Mouse (Mus musculus): Measurements from ENCODE around the gene Utp6.
"Not testable (repeated sequence)": the region's sequence is repeated elsewhere in the genome, so short reads cannot be mapped to it uniquely, and the experiment has no call there.

Utp6 gene

GRCm38 (mm10) chr11:79962125-79962876 lies at the start of gene Utp6:
Gene Utp6, minus strand, starts transcription at chr11:79962390.
- peak; percentile 97 for DNase-seq

- no peak for DNase-seq
Observed at GRCm38 (mm10) chr11:79994271-79994988, 32.2 kb upstream of the Utp6 start.

GRCm38 (mm10) chr11:79993356-79994270 lies 31.4 kb upstream of the Utp6 start:
- no peak for DNase-seq

GRCm38 (mm10) chr11:79992592-79993355 lies 30.6 kb upstream of the Utp6 start, which contains the start of gene Suz12:
Gene Suz12, plus strand, starts transcription at chr11:79993106.
- peak; percentile 96 for DNase-seq

- no peak for DNase-seq
Observed at GRCm38 (mm10) chr11:79992035-79992591, 29.9 kb upstream of the Utp6 start.

GRCm38 (mm10) chr11:79991600-79991999 lies 29.4 kb upstream of the Utp6 start:
- DNase-seq = peak; percentile 19

GRCm38 (mm10) chr11:79990120-79990519 lies 27.9 kb upstream of the Utp6 start:
- DNase-seq = no peak

GRCm38 (mm10) chr11:79987896-79988295 lies 25.7 kb upstream of the Utp6 start:
- DNase-seq = no peak

GRCm38 (mm10) chr11:79986886-79987285 lies 24.7 kb upstream of the Utp6 start:
- no peak for DNase-seq

- not testable (repeated sequence) for DNase-seq
Observed at GRCm38 (mm10) chr11:79977747-79978146, 15.6 kb upstream of the Utp6 start.

- DNase-seq = not testable (repeated sequence)
Observed at GRCm38 (mm10) chr11:79977061-79977460, 14.9 kb upstream of the Utp6 start.

GRCm38 (mm10) chr11:79976645-79977044 lies 14.5 kb upstream of the Utp6 start:
- not testable (repeated sequence) for DNase-seq

- DNase-seq = no peak
Observed at GRCm38 (mm10) chr11:79976222-79976621, 14.0 kb upstream of the Utp6 start.

GRCm38 (mm10) chr11:79975377-79975776 lies 13.2 kb upstream of the Utp6 start:
- DNase-seq = no peak

GRCm38 (mm10) chr11:79973626-79974476 lies 11.7 kb upstream of the Utp6 start:
- DNase-seq = peak; percentile 37

GRCm38 (mm10) chr11:79973133-79973532 lies 10.9 kb upstream of the Utp6 start:
- no peak for DNase-seq

GRCm38 (mm10) chr11:79967752-79968151 lies 5.6 kb upstream of the Utp6 start:
- no peak for DNase-seq

- DNase-seq = peak; percentile 16
Observed at GRCm38 (mm10) chr11:79965896-79966295, 3.7 kb upstream of the Utp6 start.

- DNase-seq = no peak
Observed at GRCm38 (mm10) chr11:79963212-79963974, 1.2 kb upstream of the Utp6 start.

GRCm38 (mm10) chr11:79962877-79963183 lies 640 bp upstream of the Utp6 start:
- no peak for DNase-seq

Measured in cerebellum, adult 11-12 months (tissue).